Mouse (Mus musculus) left cerebral cortex, adult 8-10 months (tissue): Measurements from ENCODE around the gene Ndufa1. TPM values are rescaled to one million over a fixed set of nuclear protein-coding genes. Genes with fewer than 3 reads are reported as not detected.
"Not testable (repeated sequence)": the region's sequence is repeated elsewhere in the genome, so short reads cannot be mapped to it uniquely, and the experiment has no call there.

Experiments
- DNase-seq, 2 experiments: peaks; one replicate each; pipeline ENCODE4 v3.0.0; 2022; ENCODE audit warnings: low spot score in 2 of 2
- total RNA-seq, 4 experiments: library from RNA; stranded (reverse); gene quantifications; 2 replicates each; pipeline ENCODE4 v1.2.4; 2022

Ndufa1 gene
- 100 to 1,000 TPM; 160 to 253 (median 215) TPM for total RNA-seq

GRCm38 (mm10) chrX:37191105-37191743 lies at the start of gene Ndufa1, which contains the start of gene Rnf113a1:
Ndufa1 (minus strand) TSS chrX:37191163.
Rnf113a1 (plus strand) TSS chrX:37191245.
- DNase-seq = peak; percentile 68 to 76

GRCm38 (mm10) chrX:37222158-37222557 lies 31.2 kb upstream of the Ndufa1 start, which contains the start of gene Rhox1:
Rhox1 (minus strand) TSS chrX:37222258.
- not testable (repeated sequence) for DNase-seq

- DNase-seq = no peak
Measured at GRCm38 (mm10) chrX:37210941-37211340, 20.0 kb upstream of the Ndufa1 start, which contains the start of gene Gm9. Gm9 (minus strand) TSS chrX:37211041.

- no peak for DNase-seq
Measured at GRCm38 (mm10) chrX:37198676-37199075, 7.7 kb upstream of the Ndufa1 start.

GRCm38 (mm10) chrX:37191744-37192379 lies 899 bp upstream of the Ndufa1 start:
- DNase-seq = peak in 1 of 2 experiments; percentile 15

GRCm38 (mm10) chrX:37190755-37191104 lies 233 bp downstream of the Ndufa1 start:
- peak in 1 of 2 experiments; percentile 2 for DNase-seq

- not testable (repeated sequence) for DNase-seq
Measured at GRCm38 (mm10) chrX:37184401-37184800, 6.6 kb downstream of the Ndufa1 start.

- no peak for DNase-seq
Measured at GRCm38 (mm10) chrX:37168742-37169141, 22.2 kb downstream of the Ndufa1 start, which contains the start of gene Akap14. Akap14 (minus strand) TSS chrX:37168842.

GRCm38 (mm10) chrX:37167085-37167484 lies 23.9 kb downstream of the Ndufa1 start:
- no peak for DNase-seq

GRCm38 (mm10) chrX:37163115-37163514 lies 27.8 kb downstream of the Ndufa1 start:
- DNase-seq = no peak

GRCm38 (mm10) chrX:37161169-37161568 lies 29.8 kb downstream of the Ndufa1 start:
- no peak for DNase-seq

GRCm38 (mm10) chrX:37157839-37158238 lies 33.1 kb downstream of the Ndufa1 start:
- no peak for DNase-seq

GRCm38 (mm10) chrX:37144954-37145353 lies 46.0 kb downstream of the Ndufa1 start:
- no peak for DNase-seq

GRCm38 (mm10) chrX:37144498-37144897 lies 46.5 kb downstream of the Ndufa1 start:
- not testable (repeated sequence) for DNase-seq

GRCm38 (mm10) chrX:37141732-37142131 lies 49.2 kb downstream of the Ndufa1 start:
- no peak for DNase-seq

Other genes starting within 250 kb of the Ndufa1 start
- gene Sept6, start 199.4 kb downstream of the Ndufa1 start, total RNA-seq = 10 to 100 TPM; 58.3 to 63.0 (median 59.2) TPM
- not detected for gene Sowahd, start 142.3 kb downstream of the Ndufa1 start, total RNA-seq
- gene Rpl39, start 105.8 kb downstream of the Ndufa1 start, total RNA-seq = 100 to 1,000 TPM; 240 to 296 (median 268) TPM
- gene Upf3b, start 80.8 kb downstream of the Ndufa1 start, total RNA-seq = 10 to 100 TPM; 18.1 to 20.1 (median 19.6) TPM
- 10 to 100 TPM; 12.1 to 14.0 (median 12.6) TPM for gene Nkap, start 64.4 kb downstream of the Ndufa1 start, total RNA-seq
- under 1 TPM in 1 of 4 experiments, not detected in 3; 0.20 TPM for gene Akap14, start 22.3 kb downstream of the Ndufa1 start, total RNA-seq
- gene Rnf113a1, start 82 bp upstream of the Ndufa1 start, total RNA-seq = 1 to 10 TPM; 6.7 to 8.2 (median 7.6) TPM
- not detected for gene Gm9, start 19.9 kb upstream of the Ndufa1 start, total RNA-seq
- gene Rhox1, start 31.1 kb upstream of the Ndufa1 start, total RNA-seq = not detected
- gene Rhox2a, start 53.8 kb upstream of the Ndufa1 start, total RNA-seq = not detected
- gene Rhox3a, start 58.8 kb upstream of the Ndufa1 start, total RNA-seq = not detected
- gene Rhox4a, start 74.2 kb upstream of the Ndufa1 start, total RNA-seq = not detected
- gene Rhox3a2, start 188.9 kb upstream of the Ndufa1 start, total RNA-seq = not detected
- not detected for gene Rhox4a2, start 199.7 kb upstream of the Ndufa1 start, total RNA-seq
- gene Rhox2b, start 220.9 kb upstream of the Ndufa1 start, total RNA-seq = not detected
- gene Rhox4b, start 241.3 kb upstream of the Ndufa1 start, total RNA-seq = not detected